Mouse (Mus musculus): ENCODE measurements around the gene Sult5a1.
"Not testable (repeated sequence)": the region's sequence is repeated elsewhere in the genome, so short reads cannot be mapped to it uniquely, and the experiment has no call there.

Sult5a1 gene

DNA sequence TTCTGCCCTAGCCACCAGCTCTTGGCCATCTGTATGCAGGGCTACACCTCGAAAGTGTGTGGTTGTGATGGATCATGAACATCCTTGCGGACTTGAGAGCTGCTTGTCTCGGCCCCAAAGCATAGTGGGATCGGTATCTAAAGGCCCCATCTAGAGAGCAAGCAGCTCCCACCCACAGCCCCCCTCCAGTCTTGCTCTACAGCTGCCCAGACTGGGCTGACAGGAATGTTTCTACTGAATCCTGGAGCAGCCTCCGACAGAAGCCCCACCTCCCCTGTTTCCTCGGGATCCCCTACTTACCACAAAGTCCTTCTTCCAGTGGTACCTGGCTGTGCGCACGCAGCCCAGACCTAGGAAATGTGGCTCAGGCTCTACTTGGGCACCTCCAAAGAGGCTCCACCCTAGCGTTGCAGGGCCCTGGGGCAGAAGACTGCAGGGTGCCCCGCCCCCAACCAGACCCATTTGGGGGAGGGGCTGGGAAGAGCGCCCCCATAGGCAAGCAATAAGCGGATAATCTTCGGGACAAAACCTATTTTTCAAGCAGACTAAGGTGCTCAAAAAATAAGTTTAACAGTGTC lies at the start of gene Sult5a1:
TSS of gene Sult5a1 (minus strand) at position 428 of the 578 bp plus-strand sequence.
- DNase-seq (ENCODE audit: low spot score), result no peak

- DNase-seq (ENCODE audit: low spot score), result no peak
Observed at GRCm38 (mm10) chr8:123203571-123203970, 45.5 kb upstream of the Sult5a1 start.

GRCm38 (mm10) chr8:123202288-123202687 lies 44.2 kb upstream of the Sult5a1 start:
- no peak for DNase-seq (ENCODE audit: low spot score)

GRCm38 (mm10) chr8:123199864-123200263 lies 41.7 kb upstream of the Sult5a1 start:
- DNase-seq (ENCODE audit: low spot score), result no peak

DNA sequence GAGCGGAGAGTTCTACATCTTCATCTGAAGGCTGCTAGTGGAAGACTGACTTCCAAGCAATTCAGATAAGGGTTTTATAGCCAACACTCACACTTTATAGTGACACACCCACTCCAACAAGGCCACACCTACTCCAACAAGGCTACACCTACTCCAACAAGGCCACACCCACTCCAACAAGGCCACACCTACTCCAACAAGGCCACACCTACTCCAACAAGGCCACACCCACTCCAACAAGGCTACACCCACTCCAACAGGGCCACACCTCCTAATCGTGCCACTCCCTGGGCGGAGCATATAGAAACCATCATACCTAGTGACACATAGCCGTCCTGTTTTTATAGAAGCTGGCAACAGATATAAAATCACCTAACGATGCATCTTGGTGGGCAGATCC lies 38.9 kb upstream of the Sult5a1 start:
- DNase-seq (ENCODE audit: low spot score), result not testable (repeated sequence)

DNA sequence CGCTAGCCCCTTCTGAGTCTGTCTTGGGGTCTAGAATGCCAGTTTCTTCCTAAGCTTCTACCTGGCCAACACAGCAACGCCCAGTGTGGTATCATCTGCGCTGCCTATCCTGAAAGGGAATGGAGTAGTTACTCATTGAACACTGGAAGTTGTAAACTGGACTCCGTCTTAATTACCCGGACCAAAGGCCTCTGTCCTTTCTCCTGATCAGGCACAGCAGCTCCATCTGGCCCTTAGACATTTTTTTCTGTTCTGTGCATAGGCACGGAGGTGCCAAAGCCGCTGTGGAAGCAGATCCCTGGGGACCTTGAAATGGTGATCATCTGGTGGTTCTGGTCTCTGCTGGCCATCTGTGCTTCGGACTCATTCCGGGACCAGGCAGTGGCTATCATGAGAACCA lies 35.7 kb upstream of the Sult5a1 start:
- DNase-seq (ENCODE audit: low spot score), result no peak

GRCm38 (mm10) chr8:123191908-123192307 lies 33.8 kb upstream of the Sult5a1 start:
- DNase-seq (ENCODE audit: low spot score), result no peak

DNA sequence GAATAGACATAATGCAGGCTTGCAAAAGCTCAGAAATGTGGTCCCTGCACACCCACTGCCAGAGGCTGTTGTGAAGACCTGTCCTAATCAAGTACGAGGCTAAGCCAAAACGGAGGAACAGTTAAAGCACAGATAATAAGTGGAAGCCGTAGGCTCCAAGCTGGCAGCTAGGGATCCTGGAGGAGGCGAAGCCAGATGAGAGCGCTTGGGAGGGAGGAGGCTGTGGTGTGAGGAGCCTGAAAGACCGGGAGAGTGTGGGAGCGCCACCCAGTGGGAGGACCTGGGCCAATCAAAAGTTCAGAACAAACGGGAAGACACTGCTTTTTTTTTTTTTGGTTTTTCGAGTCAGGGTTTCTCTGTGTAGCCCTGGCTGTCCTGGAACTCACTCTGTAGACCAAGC lies 32.6 kb upstream of the Sult5a1 start:
- DNase-seq (ENCODE audit: low spot score), result peak; percentile 57

GRCm38 (mm10) chr8:123188841-123189240 lies 30.7 kb upstream of the Sult5a1 start:
- no peak for DNase-seq (ENCODE audit: low spot score)

GRCm38 (mm10) chr8:123188006-123188405 lies 29.9 kb upstream of the Sult5a1 start:
- no peak for DNase-seq (ENCODE audit: low spot score)

DNA sequence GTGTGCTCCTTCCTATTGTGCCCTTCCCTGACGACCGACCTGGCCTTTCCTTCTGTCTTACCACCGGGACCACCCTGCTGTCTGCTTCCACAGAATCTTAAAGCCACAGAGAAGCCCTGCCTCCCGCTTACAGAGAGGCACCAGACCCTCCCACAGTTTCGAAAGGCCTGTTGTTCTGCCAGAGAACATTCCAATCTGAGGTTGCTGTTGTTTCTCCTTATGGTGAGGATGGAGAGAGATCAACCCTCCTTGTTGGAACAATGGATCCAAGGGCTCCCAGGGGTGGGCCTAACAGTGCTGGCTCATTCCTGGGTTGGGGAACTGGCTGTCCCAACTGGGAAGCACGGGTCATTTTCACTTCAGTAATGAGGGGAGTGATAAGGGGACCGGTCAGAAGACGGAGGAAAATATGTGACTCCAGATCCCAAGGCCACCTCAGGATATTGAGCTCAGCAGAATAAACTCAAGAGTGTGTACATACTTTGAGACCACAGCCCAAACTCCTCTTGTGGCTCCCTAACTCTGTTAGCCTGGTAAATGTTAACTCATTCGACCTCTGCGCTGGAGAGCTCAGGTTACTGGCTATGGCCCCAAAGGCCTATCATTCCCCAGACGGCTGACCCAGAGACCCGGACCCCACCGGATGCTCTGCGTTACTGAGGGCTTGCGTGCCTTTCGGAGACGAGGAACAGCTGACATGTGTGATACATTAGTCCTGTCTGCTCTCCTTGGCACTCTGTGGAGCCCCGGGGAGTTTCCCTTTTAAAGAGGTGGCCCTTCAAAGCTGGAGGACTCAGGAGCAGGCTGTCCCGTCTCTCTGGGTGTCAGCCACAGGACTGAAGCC lies 27.7 kb upstream of the Sult5a1 start, which contains the start of gene Dpep1:
TSS of gene Dpep1 (plus strand) at position 677 of the 844 bp plus-strand sequence.
- DNase-seq (ENCODE audit: low spot score), result peak; percentile 22

GRCm38 (mm10) chr8:123181391-123181790 lies 23.3 kb upstream of the Sult5a1 start:
- no peak for DNase-seq (ENCODE audit: low spot score)

DNA sequence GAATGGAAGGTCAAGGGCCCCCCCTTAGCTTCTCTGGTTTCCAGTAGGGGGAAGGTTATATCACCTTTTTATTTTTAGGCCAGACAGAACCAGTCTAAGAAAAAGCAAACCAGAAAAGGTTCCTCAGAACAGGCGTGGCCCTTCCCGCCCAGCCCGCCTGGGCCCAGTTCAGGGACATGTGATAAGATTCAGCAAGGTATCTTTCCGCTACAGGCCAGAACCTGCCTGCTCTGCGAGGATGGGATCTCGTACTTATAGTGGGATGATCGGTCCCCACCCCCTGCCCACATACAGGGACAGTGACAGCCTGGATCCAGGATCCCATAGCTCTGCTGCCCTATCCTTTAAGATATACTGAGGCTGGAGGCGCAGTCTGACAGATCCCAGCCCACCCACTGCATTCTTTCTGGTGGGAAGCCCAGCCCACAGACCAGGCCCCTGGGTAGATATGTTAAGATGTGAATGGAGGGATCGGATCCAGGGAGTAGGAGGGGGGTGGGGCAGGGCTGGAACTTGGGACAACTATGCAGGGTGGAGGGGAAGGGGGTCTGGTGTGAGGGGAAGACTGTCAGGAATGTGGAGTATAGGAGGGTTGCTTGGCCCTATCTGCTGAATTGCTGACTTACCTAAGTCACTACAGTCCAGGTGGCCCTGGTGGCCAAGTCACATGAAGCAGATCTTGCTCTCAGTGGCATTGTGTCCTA lies 1.9 kb downstream of the Sult5a1 start:
- DNase-seq (ENCODE audit: low spot score), result no peak

DNA sequence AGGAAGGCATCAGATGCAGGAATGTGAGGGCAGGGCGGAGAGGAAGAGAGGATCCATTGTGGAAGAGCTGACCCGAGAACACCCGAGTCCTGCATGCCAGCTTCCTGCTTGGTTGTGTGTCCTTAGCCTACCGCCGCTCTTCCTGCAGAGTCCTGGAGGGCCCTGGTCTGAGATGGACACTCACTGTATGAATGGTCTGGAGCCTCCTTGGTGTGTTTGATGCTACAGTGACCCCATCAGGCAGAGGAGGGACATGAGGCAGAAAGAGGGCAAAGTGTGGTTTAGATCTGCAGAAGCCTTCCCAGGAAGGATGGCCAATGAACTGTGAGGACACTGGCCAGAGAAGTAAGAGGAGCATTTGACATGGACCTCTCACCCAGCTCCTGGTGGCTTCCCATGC lies 2.9 kb downstream of the Sult5a1 start:
- DNase-seq (ENCODE audit: low spot score), result no peak

GRCm38 (mm10) chr8:123150737-123151171 lies 7.4 kb downstream of the Sult5a1 start:
- DNase-seq (ENCODE audit: low spot score), result no peak

DNA sequence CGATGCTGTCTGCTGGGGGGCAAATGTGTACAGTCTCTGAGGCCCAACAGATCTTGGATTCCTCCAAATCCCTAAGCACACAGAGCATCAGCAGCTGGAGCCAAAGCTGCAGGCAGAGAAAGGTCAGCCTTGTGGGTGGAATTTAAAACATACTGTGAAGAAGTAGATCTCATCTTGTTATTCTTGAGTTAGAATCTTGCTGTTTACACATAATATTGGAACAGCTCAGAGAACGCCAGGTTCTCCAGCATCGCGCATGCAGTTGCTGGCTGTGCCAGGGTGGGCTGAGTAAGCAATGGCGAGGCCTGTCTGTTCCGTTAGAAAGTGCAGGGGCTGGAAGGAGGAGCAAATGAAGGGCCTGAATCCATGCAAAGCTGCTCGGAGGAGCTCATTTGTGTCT lies 11.7 kb downstream of the Sult5a1 start:
- DNase-seq (ENCODE audit: low spot score), result no peak

- no peak for DNase-seq (ENCODE audit: low spot score)
Observed at GRCm38 (mm10) chr8:123145279-123145678, 12.8 kb downstream of the Sult5a1 start.

DNA sequence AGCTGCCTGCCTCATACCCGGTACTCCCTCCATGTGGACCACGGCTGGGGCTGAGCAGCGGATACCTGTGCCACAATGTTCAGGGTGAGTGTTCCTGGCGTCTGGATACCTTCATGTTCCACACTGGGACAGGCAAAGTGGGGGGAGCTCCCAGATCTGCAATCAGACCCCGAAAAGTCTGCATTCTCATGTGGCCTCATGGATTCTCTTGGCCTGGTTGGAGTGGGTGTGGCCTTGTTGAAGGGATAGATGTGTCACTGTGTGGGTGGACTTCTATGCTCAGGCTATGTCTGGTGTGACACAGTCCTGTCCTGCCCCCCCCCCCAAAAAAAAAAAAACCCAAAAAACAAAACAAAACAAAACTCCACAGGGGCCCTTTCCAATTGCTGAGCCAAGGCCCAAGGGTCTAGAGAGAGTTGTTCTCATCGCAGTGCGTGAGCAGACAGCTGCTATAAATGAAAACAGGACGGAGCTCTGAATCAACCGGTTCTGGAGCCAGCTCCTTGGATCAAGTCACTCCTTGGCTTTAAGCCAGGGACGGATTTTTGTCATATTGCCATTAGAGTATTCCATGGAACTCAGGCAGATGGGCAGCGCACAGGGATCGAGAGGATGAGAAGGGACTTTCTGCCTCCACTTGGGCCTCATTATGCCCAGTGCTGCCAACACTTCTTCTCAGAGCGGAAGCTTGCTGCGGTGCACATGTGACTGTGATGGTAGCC lies 16.2 kb downstream of the Sult5a1 start:
- peak; percentile 52 for DNase-seq (ENCODE audit: low spot score)

GRCm38 (mm10) chr8:123138741-123139140 lies 19.4 kb downstream of the Sult5a1 start:
- DNase-seq (ENCODE audit: low spot score), result no peak

DNA sequence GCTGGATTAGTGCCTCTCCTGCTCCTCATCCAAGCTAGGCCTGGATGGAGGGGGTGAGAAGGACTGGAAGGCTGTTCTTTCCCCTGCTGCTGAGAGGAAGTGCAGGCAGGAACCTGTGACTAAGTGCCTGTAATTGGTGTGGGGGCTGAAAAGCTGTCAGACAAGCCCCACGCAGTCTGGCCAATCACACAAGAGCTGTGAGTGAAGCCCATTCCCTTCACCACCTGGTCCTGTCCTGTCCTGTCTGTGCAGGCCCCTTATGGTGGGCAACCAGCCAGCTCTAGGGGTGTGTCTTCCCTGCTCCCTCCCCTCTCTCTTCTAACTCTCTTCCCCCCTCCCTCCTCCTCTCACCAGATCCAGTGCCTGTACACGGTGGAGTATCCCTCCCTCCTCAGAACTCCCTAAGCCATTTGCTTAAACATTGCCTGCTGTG lies 20.5 kb downstream of the Sult5a1 start:
- DNase-seq (ENCODE audit: low spot score), result no peak

GRCm38 (mm10) chr8:123136287-123136686 lies 21.8 kb downstream of the Sult5a1 start:
- DNase-seq (ENCODE audit: low spot score), result no peak

DNA sequence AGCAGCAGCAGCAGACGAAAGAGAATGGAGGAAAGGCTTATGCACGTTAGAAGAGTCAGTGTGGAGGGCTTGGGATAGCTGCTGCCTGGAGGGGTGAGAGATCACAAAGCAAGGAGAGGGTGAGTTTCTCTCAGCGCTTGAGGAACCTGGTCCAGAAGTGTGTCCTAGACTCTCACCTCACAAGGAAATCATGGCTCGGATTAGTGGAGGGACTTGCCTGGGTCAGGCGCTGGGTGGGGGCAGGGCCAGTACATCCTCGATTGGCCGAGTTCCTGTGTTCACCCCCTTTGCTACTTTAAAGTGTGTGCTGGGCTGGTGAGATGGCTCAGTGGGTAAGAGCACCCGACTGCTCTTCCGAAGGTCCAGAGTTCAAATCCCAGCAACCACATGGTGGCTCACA lies 22.3 kb downstream of the Sult5a1 start:
- DNase-seq (ENCODE audit: low spot score), result no peak

Data from ovary, adult 18-20 months (tissue).